Mouse (Mus musculus): Measurements from ENCODE around the gene Srgap1. TPM values are rescaled to one million over a fixed set of nuclear protein-coding genes. Genes with fewer than 3 reads are reported as not detected.

The Srgap1 gene
- polyA plus RNA-seq, 1 experiment from 2014 or later = 24.6 TPM

DNA sequence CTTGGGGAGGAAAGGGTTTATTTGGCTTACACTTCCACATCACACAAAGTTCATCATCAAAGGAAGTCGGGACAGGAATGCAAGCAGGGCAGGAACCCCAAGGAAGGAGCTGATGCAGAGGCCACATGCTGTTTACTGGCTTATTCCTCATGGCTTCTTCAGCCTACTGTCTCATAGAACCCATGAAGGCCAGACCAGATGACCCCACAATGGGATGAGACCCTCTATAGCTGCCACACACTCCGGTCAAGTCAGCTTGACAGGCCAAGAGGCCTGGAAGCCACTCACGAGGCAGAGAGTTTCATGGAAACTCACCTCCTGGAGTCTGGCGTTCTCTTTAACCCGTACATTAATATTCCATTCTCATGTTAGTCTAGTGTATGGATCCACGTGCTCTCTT, 34.8 kb downstream of the Srgap1 start:
- Histone ChIP-seq H3K9me3 (replicated peaks) (no peaks in the 10 kb centered on the region), H3K36me3 (ENCODE audit: poor library complexity, severe bottlenecking) (no peaks in the 10 kb centered on the region), H3K4me3 (no peak overlapping the region), H3K27me3 (no peaks in the 10 kb centered on the region), H3K4me1 (peaks cover 13% of the 10 kb centered on the region), H3K4me2 (no peak overlapping the region), H3K27ac (no peak overlapping the region), H3K9ac (no peak overlapping the region)
- WGBS = 89% methylated on average over 6 of the region's 6 CpGs
- no peak for ATAC-seq

DNA sequence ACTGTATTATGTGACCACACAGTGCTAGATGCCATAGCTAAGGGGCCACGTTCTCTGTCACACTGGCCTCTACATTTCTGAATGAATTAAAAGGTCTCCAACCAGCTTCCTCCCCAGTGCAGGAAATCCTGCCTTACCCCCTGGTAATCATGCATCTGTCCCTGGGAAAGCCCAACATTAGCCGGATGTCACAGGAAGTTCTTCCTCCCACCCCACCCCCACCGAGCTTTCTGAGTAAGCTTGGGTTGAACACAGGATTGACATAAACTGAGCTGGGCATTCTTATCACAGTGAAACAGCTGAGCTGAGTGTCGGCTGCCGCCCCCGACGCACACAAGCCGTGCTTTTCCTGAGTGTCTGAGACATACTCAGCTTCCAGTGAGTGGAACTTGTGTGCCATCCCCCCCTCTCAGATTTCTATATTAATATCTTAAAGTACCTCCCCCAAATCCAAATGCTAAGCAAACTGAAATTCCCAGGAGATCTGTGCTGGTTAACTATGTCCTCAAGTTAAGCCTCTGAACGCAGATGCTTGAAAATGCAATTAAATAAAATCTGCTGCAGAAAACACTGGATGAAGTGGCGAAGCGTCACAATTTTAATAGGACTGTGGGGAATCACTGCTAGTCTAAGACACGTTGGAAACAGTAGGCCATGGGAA, 38.3 kb downstream of the Srgap1 start:
- Histone ChIP-seq H3K4me3 (no peak overlapping the region), H3K9me3 (replicated peaks) (no peaks in the 10 kb centered on the region), H3K27me3 (no peaks in the 10 kb centered on the region), H3K27ac (no peak overlapping the region), H3K4me2 (no peak overlapping the region), H3K9ac (no peak overlapping the region), H3K36me3 (ENCODE audit: poor library complexity, severe bottlenecking) (no peaks in the 10 kb centered on the region), H3K4me1 (peaks cover 24% of the 10 kb centered on the region)
- 71% methylated on average over 12 of the region's 12 CpGs for WGBS
- no peak for ATAC-seq

DNA sequence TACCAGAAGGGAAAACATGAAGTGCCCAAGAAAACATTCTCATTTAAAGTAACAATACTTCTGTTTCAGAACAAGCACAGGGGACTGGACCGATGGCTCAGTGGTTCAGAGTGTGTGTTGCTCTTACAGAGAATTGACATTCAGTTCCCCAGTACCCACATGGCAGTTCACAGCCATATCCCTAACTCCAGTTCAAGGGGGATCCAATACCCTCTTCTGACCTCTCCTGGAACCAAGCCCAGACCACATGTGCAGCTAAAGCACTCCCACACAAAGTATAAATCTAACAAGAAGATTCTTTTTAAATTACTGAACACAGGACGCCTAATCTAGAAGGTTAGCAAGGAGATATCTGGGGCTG, 38.8 kb downstream of the Srgap1 start:
- Histone ChIP-seq H3K9me3 (replicated peaks) (no peaks in the 10 kb centered on the region), H3K4me2 (no peak overlapping the region), H3K27me3 (no peaks in the 10 kb centered on the region), H3K36me3 (ENCODE audit: poor library complexity, severe bottlenecking) (no peaks in the 10 kb centered on the region), H3K4me1 (peaks cover 24% of the 10 kb centered on the region), H3K9ac (no peak overlapping the region), H3K27ac (no peak overlapping the region), H3K4me3 (no peak overlapping the region)
- 74% methylated on average over 2 of the region's 2 CpGs for WGBS
- no peak for ATAC-seq

DNA sequence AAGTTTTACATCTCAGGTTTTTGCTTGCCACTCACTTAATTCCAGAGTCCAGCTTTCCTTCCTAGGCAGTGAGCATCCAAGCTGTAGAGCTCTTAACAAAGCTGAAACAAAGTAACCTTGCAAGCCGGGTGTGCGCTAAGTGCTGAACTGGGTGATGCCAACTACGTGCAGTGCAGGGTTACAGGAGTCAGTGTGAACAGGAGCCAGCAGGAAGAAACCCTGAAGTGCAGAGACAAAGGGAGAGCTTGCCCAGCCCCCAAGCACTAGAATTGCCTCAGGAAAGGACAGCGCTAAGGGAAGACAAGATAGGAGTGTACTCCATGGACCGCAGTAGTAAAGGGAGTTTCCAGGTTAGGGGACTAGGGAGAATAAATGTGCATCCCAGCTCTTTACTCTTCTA, 40.5 kb downstream of the Srgap1 start:
- Histone ChIP-seq H3K27ac (no peak overlapping the region), H3K27me3 (no peaks in the 10 kb centered on the region), H3K4me1 (peaks cover 24% of the 10 kb centered on the region), H3K4me2 (no peak overlapping the region), H3K4me3 (no peak overlapping the region), H3K36me3 (ENCODE audit: poor library complexity, severe bottlenecking) (no peaks in the 10 kb centered on the region), H3K9ac (no peak overlapping the region), H3K9me3 (replicated peaks) (no peaks in the 10 kb centered on the region)
- 47% methylated on average over 5 of the region's 5 CpGs for WGBS
- ATAC-seq = no peak

DNA sequence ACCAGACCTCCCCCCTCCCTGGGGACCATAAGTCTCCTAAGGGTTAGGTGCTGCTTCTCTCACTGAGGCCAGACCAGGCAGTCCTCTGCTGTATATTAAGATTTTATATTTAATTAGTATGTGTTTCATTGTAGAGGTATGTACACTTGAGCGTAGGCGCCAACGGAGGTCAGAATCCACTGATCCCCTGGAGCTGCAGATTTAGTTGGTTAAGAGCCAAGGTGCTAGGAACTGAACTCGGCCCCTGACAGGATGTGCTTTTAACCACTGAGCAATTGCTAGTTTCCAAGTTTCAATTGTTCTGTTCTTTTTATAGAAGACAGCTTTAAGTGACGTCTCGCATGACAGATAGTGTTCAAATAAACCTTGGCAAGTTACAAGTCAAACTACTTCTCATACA, 41.0 kb downstream of the Srgap1 start:
- peaks cover 24% of the 10 kb centered on the region for H3K4me1 ChIP-seq
- H3K27me3 ChIP-seq = no peaks in the 10 kb centered on the region
- no peaks in the 10 kb centered on the region for H3K9me3 ChIP-seq (replicated peaks)
- H3K27ac ChIP-seq = no peak overlapping the region
- H3K4me3 ChIP-seq = no peak overlapping the region
- WGBS = 85% methylated on average over 6 of the region's 6 CpGs
- no peaks in the 10 kb centered on the region for H3K36me3 ChIP-seq (ENCODE audit: poor library complexity, severe bottlenecking)
- H3K9ac ChIP-seq = no peak overlapping the region
- no peak overlapping the region for H3K4me2 ChIP-seq
- no peak for ATAC-seq

DNA sequence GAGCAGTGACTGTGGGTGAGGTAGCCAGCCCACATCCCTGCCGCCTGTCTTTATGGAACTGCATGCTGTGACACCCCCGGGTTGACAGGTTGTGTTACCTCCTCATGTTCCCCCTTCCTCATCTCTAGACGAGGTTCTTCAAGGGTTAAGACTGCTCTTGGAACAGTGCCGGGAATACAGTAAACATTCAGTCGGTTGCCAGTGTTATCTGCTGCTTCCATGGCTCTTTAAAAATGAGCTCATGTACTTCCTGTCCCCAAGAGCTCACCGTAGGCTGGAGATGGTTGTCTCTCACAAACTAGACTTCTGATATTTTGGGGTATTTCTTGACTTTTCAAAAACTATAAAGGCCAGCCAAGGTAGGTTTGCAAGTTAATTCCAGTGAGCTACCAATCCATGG, 41.6 kb downstream of the Srgap1 start:
- H3K27me3 ChIP-seq = no peaks in the 10 kb centered on the region
- H3K9ac ChIP-seq = no peak overlapping the region
- H3K4me2 ChIP-seq = no peak overlapping the region
- no peaks in the 10 kb centered on the region for H3K36me3 ChIP-seq (ENCODE audit: poor library complexity, severe bottlenecking)
- 67% methylated on average over 6 of the region's 6 CpGs for WGBS
- H3K4me1 ChIP-seq = peaks cover 24% of the 10 kb centered on the region
- no peak overlapping the region for H3K27ac ChIP-seq
- H3K9me3 ChIP-seq (replicated peaks) = no peaks in the 10 kb centered on the region
- ATAC-seq = no peak
- H3K4me3 ChIP-seq = no peak overlapping the region

DNA sequence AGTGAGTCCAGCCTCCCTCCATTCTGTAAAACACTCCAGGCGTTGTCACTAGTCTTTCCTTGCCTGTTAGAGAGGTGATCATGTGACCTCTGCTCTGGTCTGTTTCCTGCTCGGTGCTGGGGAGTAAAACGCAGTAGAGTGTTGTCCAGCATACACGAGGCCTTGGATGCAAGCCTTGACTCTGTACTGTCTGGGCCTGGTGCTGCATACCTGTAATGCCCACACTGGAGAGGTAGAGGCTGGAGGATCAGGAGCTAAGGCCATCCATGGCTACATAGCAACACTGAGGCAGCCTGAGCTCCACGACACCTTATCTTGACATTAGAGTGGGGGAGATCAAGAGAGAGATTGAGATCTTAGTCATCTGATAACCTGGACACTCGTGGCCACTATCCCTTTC, 44.2 kb downstream of the Srgap1 start:
- WGBS = 89% methylated on average over 6 of the region's 6 CpGs

DNA sequence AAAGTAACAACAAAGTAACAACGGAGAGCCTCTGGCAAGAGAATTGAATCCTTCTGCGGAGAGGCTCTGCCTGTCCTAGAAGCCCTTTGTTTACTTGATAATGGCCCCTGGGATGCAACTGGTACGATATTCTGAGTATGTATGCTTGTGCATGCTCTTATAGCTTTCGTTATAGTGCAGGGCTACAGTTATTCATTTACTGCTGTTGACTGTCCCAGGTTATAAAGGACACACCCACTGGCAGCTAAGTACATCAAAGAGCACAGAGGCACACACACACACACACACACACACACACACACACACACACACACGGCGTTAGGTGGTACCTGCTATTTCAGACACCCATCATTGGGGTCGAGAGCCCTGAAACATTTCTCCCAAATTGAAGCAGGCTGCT, 48.3 kb downstream of the Srgap1 start:
- Histone ChIP-seq H3K36me3 (ENCODE audit: poor library complexity, severe bottlenecking) (no peaks in the 10 kb centered on the region), H3K4me3 (no peak overlapping the region), H3K4me2 (no peak overlapping the region), H3K9me3 (replicated peaks) (no peaks in the 10 kb centered on the region), H3K4me1 (peaks cover 3% of the 10 kb centered on the region; the same call in 1 of the 2 replicates), H3K9ac (no peak overlapping the region), H3K27me3 (no peaks in the 10 kb centered on the region), H3K27ac (no peak overlapping the region)
- 49% methylated on average over 7 of the region's 7 CpGs for WGBS
- ATAC-seq = no peak

More for the DNA sequence above, 44.2 kb downstream of the Srgap1 start:
- Histone ChIP-seq H3K27ac (no peak overlapping the region), H3K4me1 (peaks cover 10% of the 10 kb centered on the region), H3K4me3 (no peak overlapping the region), H3K9ac (no peak overlapping the region), H3K9me3 (replicated peaks) (no peaks in the 10 kb centered on the region), H3K36me3 (ENCODE audit: poor library complexity, severe bottlenecking) (no peaks in the 10 kb centered on the region), H3K4me2 (no peak overlapping the region), H3K27me3 (no peaks in the 10 kb centered on the region)
- ATAC-seq = no peak

DNA sequence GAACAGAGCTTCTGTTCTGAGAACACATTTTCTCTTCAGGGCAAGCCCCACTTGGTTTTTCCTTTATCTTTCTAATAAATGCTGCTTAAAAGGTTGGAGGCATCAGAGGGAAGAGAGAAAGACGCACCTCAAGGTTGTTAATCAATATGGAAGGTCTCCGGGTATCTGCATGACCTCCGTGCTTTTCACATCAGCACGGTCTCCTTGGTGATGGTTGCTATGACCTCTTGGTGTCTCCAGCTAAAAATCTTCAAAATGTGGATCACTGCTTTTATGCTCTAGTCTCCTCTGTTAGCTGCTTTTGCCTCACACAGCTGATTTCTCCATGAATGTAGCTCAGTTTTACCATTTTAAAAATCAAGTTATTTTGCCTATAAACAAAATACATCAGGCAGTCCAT, 50.6 kb downstream of the Srgap1 start:
- Histone ChIP-seq H3K4me1 (peaks cover 3% of the 10 kb centered on the region; the same call in 1 of the 2 replicates), H3K36me3 (ENCODE audit: poor library complexity, severe bottlenecking) (no peaks in the 10 kb centered on the region), H3K4me2 (no peak overlapping the region), H3K27me3 (no peaks in the 10 kb centered on the region), H3K9me3 (replicated peaks) (no peaks in the 10 kb centered on the region), H3K27ac (no peak overlapping the region), H3K4me3 (no peak overlapping the region), H3K9ac (no peak overlapping the region)
- ATAC-seq = no peak
- 45% methylated on average over 4 of the region's 4 CpGs for WGBS

DNA sequence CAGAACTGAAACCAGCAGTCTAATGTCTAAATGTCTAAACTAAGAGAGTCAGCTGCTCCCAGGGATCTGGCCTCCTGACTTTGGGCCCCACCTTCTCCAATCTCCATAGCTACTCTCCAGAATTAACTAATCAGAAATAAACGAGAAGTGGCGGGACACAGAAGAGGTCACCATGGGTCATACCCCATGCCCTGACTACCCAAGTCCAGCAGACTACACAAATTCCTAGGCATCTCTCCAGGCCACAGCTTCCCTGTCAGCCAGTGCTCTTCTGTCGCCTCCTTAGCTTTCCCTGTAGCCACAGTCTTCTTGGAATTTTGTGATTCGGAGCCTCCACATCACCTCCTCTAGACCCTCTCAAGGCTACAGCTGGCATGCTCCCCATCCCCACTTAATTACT, 51.7 kb downstream of the Srgap1 start:
- Histone ChIP-seq H3K4me1 (peaks cover 3% of the 10 kb centered on the region; the same call in 1 of the 2 replicates), H3K9ac (no peak overlapping the region), H3K9me3 (replicated peaks) (no peaks in the 10 kb centered on the region), H3K4me3 (no peak overlapping the region), H3K36me3 (ENCODE audit: poor library complexity, severe bottlenecking) (no peaks in the 10 kb centered on the region), H3K27me3 (no peaks in the 10 kb centered on the region), H3K4me2 (no peak overlapping the region), H3K27ac (no peak overlapping the region)
- no peak for ATAC-seq
- 65% methylated on average over 4 of the region's 4 CpGs for WGBS

DNA sequence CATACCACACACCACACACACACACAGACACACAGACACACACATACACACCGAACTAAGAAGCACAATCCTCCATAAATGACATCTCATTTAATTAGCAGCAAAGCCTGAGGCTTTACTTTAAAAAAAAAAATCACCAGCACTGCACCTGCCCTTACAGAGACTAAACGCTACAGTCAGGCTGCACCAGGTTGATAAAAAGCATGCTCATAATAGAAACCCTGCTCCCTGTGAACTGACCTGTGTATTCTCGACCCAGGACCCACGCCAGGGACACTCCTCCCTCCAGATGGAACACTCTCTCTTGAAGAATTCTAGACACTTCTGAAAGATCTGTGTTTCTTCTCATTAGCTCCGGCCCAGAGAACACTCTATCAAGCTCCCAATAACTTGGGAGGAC, 52.5 kb downstream of the Srgap1 start:
- WGBS = 65% methylated on average over 5 of the region's 5 CpGs
- ATAC-seq = no peak

DNA sequence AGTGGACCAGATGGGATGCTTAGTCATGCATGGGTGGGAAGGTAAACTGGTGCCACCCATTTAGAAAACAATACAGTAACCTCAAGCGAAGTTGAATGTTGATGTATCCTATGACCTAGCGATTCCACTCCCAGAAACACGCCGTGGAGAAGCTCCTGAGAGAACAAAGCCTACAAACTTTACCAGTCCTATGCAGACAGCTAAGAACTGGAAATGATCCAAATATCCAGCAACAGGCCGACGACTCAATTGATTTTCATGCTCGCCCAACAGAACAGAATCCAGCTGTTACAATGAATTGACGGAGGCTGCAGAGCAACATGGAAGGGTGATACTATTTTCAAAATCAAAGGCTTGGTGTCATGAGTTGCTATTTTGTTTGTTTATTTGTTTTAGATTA, 54.5 kb downstream of the Srgap1 start:
- WGBS = 69% methylated on average over 8 of the region's 8 CpGs
- H3K4me1 ChIP-seq = peaks cover 3% of the 10 kb centered on the region; the same call in 1 of the 2 replicates
- H3K27ac ChIP-seq = no peak overlapping the region
- H3K27me3 ChIP-seq = no peaks in the 10 kb centered on the region
- ATAC-seq = no peak
- no peak overlapping the region for H3K9ac ChIP-seq
- H3K4me2 ChIP-seq = no peak overlapping the region
- H3K9me3 ChIP-seq (replicated peaks) = no peaks in the 10 kb centered on the region
- H3K36me3 ChIP-seq (ENCODE audit: poor library complexity, severe bottlenecking) = no peaks in the 10 kb centered on the region
- no peak overlapping the region for H3K4me3 ChIP-seq

More for the DNA sequence above, 52.5 kb downstream of the Srgap1 start:
- no peak overlapping the region for H3K9ac ChIP-seq
- H3K27ac ChIP-seq = no peak overlapping the region
- no peaks in the 10 kb centered on the region for H3K9me3 ChIP-seq (replicated peaks)
- no peak overlapping the region for H3K4me2 ChIP-seq
- no peak overlapping the region for H3K4me3 ChIP-seq
- peaks cover 3% of the 10 kb centered on the region; the same call in 1 of the 2 replicates for H3K4me1 ChIP-seq
- no peaks in the 10 kb centered on the region for H3K36me3 ChIP-seq (ENCODE audit: poor library complexity, severe bottlenecking)
- H3K27me3 ChIP-seq = no peaks in the 10 kb centered on the region

DNA sequence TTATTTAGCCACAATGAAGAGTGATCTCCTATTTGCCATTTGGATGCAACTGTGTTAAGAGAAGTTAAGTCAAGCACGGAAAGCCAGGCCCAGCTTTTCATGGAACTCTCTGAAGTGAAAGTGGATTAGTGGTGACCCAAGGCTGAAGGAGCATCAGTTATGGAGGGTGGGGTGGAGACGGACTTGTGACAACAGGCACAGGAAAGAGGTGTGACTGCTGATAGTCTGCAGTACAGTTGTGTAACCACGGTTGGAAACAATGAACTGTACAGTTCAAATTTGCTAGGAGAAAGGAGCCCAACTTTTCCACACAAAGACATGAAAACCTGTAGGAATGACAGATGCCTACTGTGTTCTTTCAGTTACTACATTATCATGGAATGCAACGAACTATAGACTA, 60.1 kb downstream of the Srgap1 start:
- H3K36me3 ChIP-seq (ENCODE audit: poor library complexity, severe bottlenecking) = no peaks in the 10 kb centered on the region
- H3K4me3 ChIP-seq = no peak overlapping the region
- 71% methylated on average over 4 of the region's 4 CpGs for WGBS
- no peaks in the 10 kb centered on the region for H3K9me3 ChIP-seq (replicated peaks)
- H3K27ac ChIP-seq = no peak overlapping the region
- H3K9ac ChIP-seq = no peak overlapping the region
- no peaks in the 10 kb centered on the region for H3K4me1 ChIP-seq
- no peak for ATAC-seq
- H3K27me3 ChIP-seq = no peaks in the 10 kb centered on the region
- no peak overlapping the region for H3K4me2 ChIP-seq

Data from forebrain, embryonic 13.5 days (tissue).